Mouse (Mus musculus) liver, embryonic 12.5 days (tissue): ENCODE results near the gene Kirrel3. TPM values are rescaled to one million over a fixed set of nuclear protein-coding genes. Genes with fewer than 3 reads are reported as not detected.

Experiments used
- ATAC-seq: fragments of 200-750 bp; cut with Nextera tagmentation; 2 replicates; pipeline ENCODE4 v1.8.0; 2017; ENCODE audit warnings: moderate number of reproducible peaks, mild to moderate bottlenecking, moderate library complexity
- H3K27ac ChIP-seq: fragments of 300-500 bp; sonication (generic); 2 replicates; pipeline ENCODE4 v1.5.1; 2016; ENCODE audit warnings: mild to moderate bottlenecking
- H3K27me3 ChIP-seq: fragments of 300-500 bp; sonication (generic); replicated peaks from 2 replicates; pipeline ENCODE4 v1.6.1; 2016; ENCODE audit warnings: mild to moderate bottlenecking, moderate library complexity
- H3K36me3 ChIP-seq: fragments of 300-500 bp; sonication (generic); 2 replicates; pipeline ENCODE4 v1.6.1; 2016; ENCODE audit warnings: mild to moderate bottlenecking, moderate library complexity
- H3K4me1 ChIP-seq: fragments of 300-500 bp; sonication (generic); 2 replicates; pipeline ENCODE4 v1.6.1; 2016
- H3K4me2 ChIP-seq: fragments of 300-500 bp; sonication (generic); 2 replicates; pipeline ENCODE4 v1.6.1; 2016; ENCODE audit warnings: mild to moderate bottlenecking, moderate library complexity
- H3K4me3 ChIP-seq: fragments of 300-500 bp; sonication (generic); 2 replicates; pipeline ENCODE4 v1.5.1; 2016; ENCODE audit warnings: mild to moderate bottlenecking, moderate library complexity
- H3K9ac ChIP-seq: fragments of 300-500 bp; sonication (generic); 2 replicates; pipeline ENCODE4 v1.6.1; 2016; ENCODE audit warnings: mild to moderate bottlenecking, moderate library complexity
- H3K9me3 ChIP-seq: fragments of 300-500 bp; sonication (generic); replicated peaks from 2 replicates; pipeline ENCODE4 v1.6.1; 2016; ENCODE audit warnings: mild to moderate bottlenecking, moderate library complexity
- WGBS: fragments of 180-500 bp; shearing (Covaris S2); methylation state at CpG from one replicate; pipeline ENCODE4 v1.1.7; 2016; ENCODE audit not compliant: insufficient replicate concordance; 5-methylcytosine and 5-hydroxymethylcytosine counted together
- polyA plus RNA-seq: library from polyadenylated mRNA; unstranded; fragments of >200 nt; fragmentation: Nextera tagmentation; extraction: Ambion mirVana; gene quantifications from 2 replicates; pipeline ENCODE4 v1.2.1, GENCODE M21; 2016

Kirrel3 gene
- polyA plus RNA-seq, 1 experiment from 2014 or later = 0.46 TPM

GRCm38 (mm10) chr9:34768961-34769360, 283.3 kb downstream of the Kirrel3 start:
- no peak for ATAC-seq
- no peaks in the 10 kb centered on the region for H3K27me3 ChIP-seq
- H3K27ac ChIP-seq = no peak overlapping the region
- no peak overlapping the region for H3K4me2 ChIP-seq
- H3K4me3 ChIP-seq = no peak overlapping the region
- H3K9me3 ChIP-seq = no peaks in the 10 kb centered on the region
- WGBS = 60% methylated on average over 2 of the region's 2 CpGs
- H3K9ac ChIP-seq = no peak overlapping the region
- H3K36me3 ChIP-seq = no peaks in the 10 kb centered on the region
- no peaks in the 10 kb centered on the region for H3K4me1 ChIP-seq

- no peak overlapping the region for H3K4me3 ChIP-seq
Observed at GRCm38 (mm10) chr9:34770951-34771350, 285.3 kb downstream of the Kirrel3 start.

GRCm38 (mm10) chr9:34771401-34771800, 285.7 kb downstream of the Kirrel3 start:
- no peaks in the 10 kb centered on the region for H3K36me3 ChIP-seq
- no peaks in the 10 kb centered on the region for H3K27me3 ChIP-seq
- H3K9ac ChIP-seq = no peak overlapping the region
- H3K9me3 ChIP-seq = no peaks in the 10 kb centered on the region
- H3K4me3 ChIP-seq = no peak overlapping the region
- H3K27ac ChIP-seq = no peak overlapping the region
- ATAC-seq = no peak
- H3K4me1 ChIP-seq = no peaks in the 10 kb centered on the region
- H3K4me2 ChIP-seq = no peak overlapping the region

More at GRCm38 (mm10) chr9:34770951-34771350, 285.3 kb downstream of the Kirrel3 start:
- no peaks in the 10 kb centered on the region for H3K9me3 ChIP-seq
- no peaks in the 10 kb centered on the region for H3K27me3 ChIP-seq
- H3K36me3 ChIP-seq = no peaks in the 10 kb centered on the region
- H3K4me2 ChIP-seq = no peak overlapping the region
- no peak for ATAC-seq
- no peak overlapping the region for H3K9ac ChIP-seq
- WGBS = 89% methylated on average over 4 of the region's 4 CpGs
- H3K4me1 ChIP-seq = no peaks in the 10 kb centered on the region
- H3K27ac ChIP-seq = no peak overlapping the region

- Histone ChIP-seq H3K4me2 (no peak overlapping the region), H3K27ac (no peak overlapping the region), H3K9ac (no peak overlapping the region), H3K36me3 (no peaks in the 10 kb centered on the region), H3K27me3 (no peaks in the 10 kb centered on the region), H3K4me1 (no peaks in the 10 kb centered on the region), H3K9me3 (no peaks in the 10 kb centered on the region), H3K4me3 (no peak overlapping the region)
- ATAC-seq = no peak
- 77% methylated on average over 9 of the region's 9 CpGs for whole genome bisulfite sequencing
Observed at GRCm38 (mm10) chr9:34772022-34772437, 286.3 kb downstream of the Kirrel3 start.

GRCm38 (mm10) chr9:34781356-34781755, 295.7 kb downstream of the Kirrel3 start:
- H3K9me3 ChIP-seq = no peaks in the 10 kb centered on the region
- no peaks in the 10 kb centered on the region for H3K4me1 ChIP-seq
- no peaks in the 10 kb centered on the region for H3K27me3 ChIP-seq
- ATAC-seq = no peak
- no peak overlapping the region for H3K4me2 ChIP-seq
- no peak overlapping the region for H3K27ac ChIP-seq
- no peak overlapping the region for H3K4me3 ChIP-seq
- 58% methylated on average over 3 of the region's 3 CpGs for WGBS
- no peaks in the 10 kb centered on the region for H3K36me3 ChIP-seq
- H3K9ac ChIP-seq = no peak overlapping the region

- ATAC-seq = no peak
- Histone ChIP-seq H3K27ac (no peak overlapping the region), H3K9ac (no peak overlapping the region), H3K4me3 (no peak overlapping the region), H3K4me1 (no peaks in the 10 kb centered on the region), H3K27me3 (no peaks in the 10 kb centered on the region), H3K36me3 (no peaks in the 10 kb centered on the region), H3K4me2 (no peak overlapping the region), H3K9me3 (no peaks in the 10 kb centered on the region)
- WGBS = 41% methylated on average over 3 of the region's 3 CpGs
Observed at GRCm38 (mm10) chr9:34787915-34788314, 302.2 kb downstream of the Kirrel3 start.

GRCm38 (mm10) chr9:34795226-34795625, 309.5 kb downstream of the Kirrel3 start:
- Histone ChIP-seq H3K27me3 (no peaks in the 10 kb centered on the region), H3K4me1 (no peaks in the 10 kb centered on the region), H3K9me3 (no peaks in the 10 kb centered on the region), H3K36me3 (no peaks in the 10 kb centered on the region), H3K4me3 (no peak overlapping the region), H3K9ac (no peak overlapping the region), H3K27ac (no peak overlapping the region), H3K4me2 (no peak overlapping the region)
- ATAC-seq = no peak
- WGBS = 39% methylated on average over 4 of the region's 4 CpGs

GRCm38 (mm10) chr9:34797688-34798339, 312.1 kb downstream of the Kirrel3 start:
- H3K4me3 ChIP-seq = no peak overlapping the region
- H3K9ac ChIP-seq = no peak overlapping the region
- no peaks in the 10 kb centered on the region for H3K4me1 ChIP-seq
- no peak for ATAC-seq
- 51% methylated on average over 6 of the region's 6 CpGs for WGBS
- no peak overlapping the region for H3K4me2 ChIP-seq
- H3K27ac ChIP-seq = no peak overlapping the region
- H3K27me3 ChIP-seq = no peaks in the 10 kb centered on the region
- no peaks in the 10 kb centered on the region for H3K36me3 ChIP-seq
- no peaks in the 10 kb centered on the region for H3K9me3 ChIP-seq

- Histone ChIP-seq H3K27ac (no peak overlapping the region), H3K9ac (no peak overlapping the region), H3K4me1 (no peaks in the 10 kb centered on the region), H3K27me3 (no peaks in the 10 kb centered on the region), H3K4me2 (no peak overlapping the region), H3K4me3 (no peak overlapping the region), H3K9me3 (no peaks in the 10 kb centered on the region), H3K36me3 (no peaks in the 10 kb centered on the region)
- no peak for ATAC-seq
- WGBS = 69% methylated on average over 6 of the region's 6 CpGs
Observed at GRCm38 (mm10) chr9:34801662-34802061, 316.0 kb downstream of the Kirrel3 start.

GRCm38 (mm10) chr9:34806854-34807253, 321.2 kb downstream of the Kirrel3 start:
- Histone ChIP-seq H3K27me3 (no peaks in the 10 kb centered on the region), H3K4me1 (no peaks in the 10 kb centered on the region), H3K4me3 (no peak overlapping the region), H3K27ac (no peak overlapping the region), H3K9me3 (no peaks in the 10 kb centered on the region), H3K4me2 (no peak overlapping the region), H3K9ac (no peak overlapping the region), H3K36me3 (no peaks in the 10 kb centered on the region)
- ATAC-seq = no peak
- 66% methylated on average over 3 of the region's 3 CpGs for WGBS

- Histone ChIP-seq H3K4me2 (no peak overlapping the region), H3K4me1 (no peaks in the 10 kb centered on the region), H3K27me3 (no peaks in the 10 kb centered on the region), H3K36me3 (no peaks in the 10 kb centered on the region), H3K27ac (no peak overlapping the region), H3K4me3 (no peak overlapping the region), H3K9ac (no peak overlapping the region), H3K9me3 (no peaks in the 10 kb centered on the region)
- ATAC-seq = no peak
- WGBS = 44% methylated on average over 5 of the region's 5 CpGs
Observed at GRCm38 (mm10) chr9:34809993-34810513, 324.4 kb downstream of the Kirrel3 start.

- Histone ChIP-seq H3K27me3 (no peaks in the 10 kb centered on the region), H3K4me2 (no peak overlapping the region), H3K4me3 (no peak overlapping the region), H3K27ac (no peak overlapping the region), H3K4me1 (no peaks in the 10 kb centered on the region), H3K9me3 (no peaks in the 10 kb centered on the region), H3K9ac (no peak overlapping the region), H3K36me3 (no peaks in the 10 kb centered on the region)
- 20% methylated on average over 10 of the region's 10 CpGs for WGBS
- no peak for ATAC-seq
Observed at GRCm38 (mm10) chr9:34818325-34818976, 332.8 kb downstream of the Kirrel3 start.
